Mouse (Mus musculus): ENCODE data around the gene Zfp341. TPM values are rescaled to one million over a fixed set of nuclear protein-coding genes. Genes with fewer than 3 reads are reported as not detected.

The Zfp341 gene
- polyA plus RNA-seq, 1 experiment = 3.8 TPM

DNA sequence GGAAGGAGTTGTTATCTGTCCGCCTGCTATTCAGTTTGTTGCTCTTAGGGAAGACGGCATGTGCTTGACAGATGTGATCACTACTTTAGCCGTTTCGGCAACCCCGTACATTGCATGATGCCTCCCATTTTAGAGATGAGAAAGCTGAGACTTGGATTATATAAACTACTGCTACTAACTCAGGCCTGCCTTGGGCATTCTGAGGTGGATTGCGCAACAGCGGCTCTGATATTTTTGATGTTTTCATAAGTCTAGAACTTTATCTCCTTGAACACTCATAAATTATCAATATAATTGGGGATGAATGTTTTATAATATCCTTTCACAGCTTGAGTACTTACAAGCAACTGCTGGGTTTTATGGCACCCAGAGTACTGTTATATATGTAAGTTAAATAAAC, 55.6 kb downstream of the Zfp341 start:
- Histone ChIP-seq H3K36me3 (ENCODE audit: control insufficient read depth, insufficient read depth, low read length, poor library complexity, severe bottlenecking) (0 out of 2 replicates have a peak, but pooled peaks cover 3% of the 10 kb centered on the region), H3K4me1 (ENCODE audit: control insufficient read depth, insufficient read depth, low read length) (no peaks in the 10 kb centered on the region), H3K4me3 (ENCODE audit: low read depth, low read length) (no peak overlapping the region), H3K9me3 (replicated peaks; ENCODE audit: control insufficient read depth, insufficient read depth, low read length, poor library complexity, severe bottlenecking) (no peaks in the 10 kb centered on the region), H3K27me3 (ENCODE audit: control insufficient read depth, insufficient read depth, low read length, poor library complexity, severe bottlenecking) (no peaks in the 10 kb centered on the region), H3K27ac (ENCODE audit: insufficient read depth, low read length) (no peak overlapping the region), H3K9ac (ENCODE audit: low read depth, poor library complexity, severe bottlenecking) (no peak overlapping the region)
- no peak for TF ChIP-seq CTCF (IDR thresholded peaks at IDR 0.05; ENCODE audit: low read depth, low read length)
- TF ChIP-seq POLR2A (IDR thresholded peaks at IDR 0.05; ENCODE audit: insufficient read depth, low read length) = no peak
- TF ChIP-seq EP300 (IDR thresholded peaks at IDR 0.05; ENCODE audit: insufficient read depth, low read depth, low read length) = no peak

DNA sequence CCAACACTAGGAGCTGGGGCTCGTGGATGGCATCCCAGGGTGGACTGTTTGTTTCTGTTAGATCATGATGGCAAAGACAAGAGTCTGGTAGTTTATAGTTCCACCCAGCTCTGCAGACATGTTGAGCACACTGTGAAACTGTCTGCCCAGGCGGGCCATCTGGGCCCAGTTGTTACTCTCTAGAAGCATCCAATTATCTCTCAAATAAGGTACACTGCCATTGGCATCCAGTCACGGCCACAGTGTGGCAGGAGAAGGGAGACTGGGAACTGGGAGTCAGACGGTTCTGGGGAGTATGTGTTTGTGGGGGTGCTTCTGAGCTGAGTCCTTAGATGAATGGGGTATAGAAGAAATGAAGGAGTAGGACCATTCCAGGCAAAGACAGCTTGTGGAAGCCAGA, 57.0 kb downstream of the Zfp341 start:
- no peaks in the 10 kb centered on the region for H3K4me1 ChIP-seq (ENCODE audit: control insufficient read depth, insufficient read depth, low read length)
- TF ChIP-seq CTCF (IDR thresholded peaks at IDR 0.05; ENCODE audit: low read depth, low read length) = no peak
- no peak for TF ChIP-seq EP300 (IDR thresholded peaks at IDR 0.05; ENCODE audit: insufficient read depth, low read depth, low read length)
- no peak for TF ChIP-seq POLR2A (IDR thresholded peaks at IDR 0.05; ENCODE audit: insufficient read depth, low read length)
- H3K9me3 ChIP-seq (replicated peaks; ENCODE audit: control insufficient read depth, insufficient read depth, low read length, poor library complexity, severe bottlenecking) = no peaks in the 10 kb centered on the region
- no peak overlapping the region for H3K27ac ChIP-seq (ENCODE audit: insufficient read depth, low read length)
- H3K36me3 ChIP-seq (ENCODE audit: control insufficient read depth, insufficient read depth, low read length, poor library complexity, severe bottlenecking) = 0 out of 2 replicates have a peak, but pooled peaks cover 3% of the 10 kb centered on the region
- H3K4me3 ChIP-seq (ENCODE audit: low read depth, low read length) = no peak overlapping the region
- H3K27me3 ChIP-seq (ENCODE audit: control insufficient read depth, insufficient read depth, low read length, poor library complexity, severe bottlenecking) = no peaks in the 10 kb centered on the region
- H3K9ac ChIP-seq (ENCODE audit: low read depth, poor library complexity, severe bottlenecking) = no peak overlapping the region

DNA sequence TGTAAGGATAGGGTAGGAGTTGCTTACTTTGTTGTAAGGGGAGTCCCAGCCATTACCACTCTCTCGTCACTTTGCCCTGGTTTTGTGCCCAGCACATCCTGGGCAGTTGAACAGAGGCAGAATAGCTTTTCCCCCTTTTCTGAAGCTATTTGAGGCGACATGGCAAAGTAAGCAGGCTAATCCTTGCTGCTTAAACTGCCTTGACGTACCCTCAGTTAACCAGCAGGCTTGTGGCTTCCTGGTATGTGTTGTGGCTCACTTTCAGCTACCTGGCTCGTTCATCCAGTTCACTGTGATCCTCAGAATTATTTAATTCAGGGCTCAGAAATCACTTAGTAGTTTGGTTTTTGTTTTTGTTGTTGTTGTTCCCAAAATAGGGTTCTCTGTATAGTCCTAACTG, 57.6 kb downstream of the Zfp341 start:
- no peaks in the 10 kb centered on the region for H3K9me3 ChIP-seq (replicated peaks; ENCODE audit: control insufficient read depth, insufficient read depth, low read length, poor library complexity, severe bottlenecking)
- H3K4me1 ChIP-seq (ENCODE audit: control insufficient read depth, insufficient read depth, low read length) = no peaks in the 10 kb centered on the region
- H3K9ac ChIP-seq (ENCODE audit: low read depth, poor library complexity, severe bottlenecking) = no peak overlapping the region
- H3K27me3 ChIP-seq (ENCODE audit: control insufficient read depth, insufficient read depth, low read length, poor library complexity, severe bottlenecking) = no peaks in the 10 kb centered on the region
- TF ChIP-seq EP300 (IDR thresholded peaks at IDR 0.05; ENCODE audit: insufficient read depth, low read depth, low read length) (no peak), POLR2A (IDR thresholded peaks at IDR 0.05; ENCODE audit: insufficient read depth, low read length) (no peak), CTCF (IDR thresholded peaks at IDR 0.05; ENCODE audit: low read depth, low read length) (no peak)
- H3K27ac ChIP-seq (ENCODE audit: insufficient read depth, low read length) = no peak overlapping the region
- H3K4me3 ChIP-seq (ENCODE audit: low read depth, low read length) = no peak overlapping the region
- H3K36me3 ChIP-seq (ENCODE audit: control insufficient read depth, insufficient read depth, low read length, poor library complexity, severe bottlenecking) = 0 out of 2 replicates have a peak, but pooled peaks cover 3% of the 10 kb centered on the region

DNA sequence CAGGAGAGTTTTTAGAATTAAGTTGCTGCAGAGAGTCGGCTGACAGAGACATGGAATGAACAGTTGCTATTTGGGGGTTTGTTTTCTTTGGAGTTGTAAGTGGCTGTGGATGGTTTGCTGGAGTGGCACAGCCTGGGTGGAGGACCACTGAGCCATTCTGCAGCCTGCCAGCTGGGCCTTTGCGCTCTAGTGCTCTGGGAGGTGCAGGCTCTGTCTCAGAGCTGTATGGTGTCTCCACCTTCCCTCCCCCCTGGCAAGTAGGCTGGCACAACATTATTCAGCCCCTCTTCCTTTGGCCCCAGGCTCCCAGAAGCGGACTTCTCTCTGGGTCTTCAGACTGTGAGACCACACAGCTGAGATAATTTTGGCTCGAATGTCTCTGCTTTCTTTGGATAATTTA, 60.9 kb downstream of the Zfp341 start:
- Histone ChIP-seq H3K4me3 (ENCODE audit: low read depth, low read length) (no peak overlapping the region), H3K4me1 (ENCODE audit: control insufficient read depth, insufficient read depth, low read length) (peaks cover 1% of the 10 kb centered on the region), H3K9me3 (replicated peaks; ENCODE audit: control insufficient read depth, insufficient read depth, low read length, poor library complexity, severe bottlenecking) (no peaks in the 10 kb centered on the region), H3K27ac (ENCODE audit: insufficient read depth, low read length) (no peak overlapping the region), H3K36me3 (ENCODE audit: control insufficient read depth, insufficient read depth, low read length, poor library complexity, severe bottlenecking) (0 out of 2 replicates have a peak, but pooled peaks cover 3% of the 10 kb centered on the region), H3K9ac (ENCODE audit: low read depth, poor library complexity, severe bottlenecking) (no peak overlapping the region), H3K27me3 (ENCODE audit: control insufficient read depth, insufficient read depth, low read length, poor library complexity, severe bottlenecking) (no peaks in the 10 kb centered on the region)
- TF ChIP-seq EP300 (IDR thresholded peaks at IDR 0.05; ENCODE audit: insufficient read depth, low read depth, low read length) = no peak
- TF ChIP-seq POLR2A (IDR thresholded peaks at IDR 0.05; ENCODE audit: insufficient read depth, low read length) = no peak
- TF ChIP-seq CTCF (IDR thresholded peaks at IDR 0.05; ENCODE audit: low read depth, low read length) = no peak

DNA sequence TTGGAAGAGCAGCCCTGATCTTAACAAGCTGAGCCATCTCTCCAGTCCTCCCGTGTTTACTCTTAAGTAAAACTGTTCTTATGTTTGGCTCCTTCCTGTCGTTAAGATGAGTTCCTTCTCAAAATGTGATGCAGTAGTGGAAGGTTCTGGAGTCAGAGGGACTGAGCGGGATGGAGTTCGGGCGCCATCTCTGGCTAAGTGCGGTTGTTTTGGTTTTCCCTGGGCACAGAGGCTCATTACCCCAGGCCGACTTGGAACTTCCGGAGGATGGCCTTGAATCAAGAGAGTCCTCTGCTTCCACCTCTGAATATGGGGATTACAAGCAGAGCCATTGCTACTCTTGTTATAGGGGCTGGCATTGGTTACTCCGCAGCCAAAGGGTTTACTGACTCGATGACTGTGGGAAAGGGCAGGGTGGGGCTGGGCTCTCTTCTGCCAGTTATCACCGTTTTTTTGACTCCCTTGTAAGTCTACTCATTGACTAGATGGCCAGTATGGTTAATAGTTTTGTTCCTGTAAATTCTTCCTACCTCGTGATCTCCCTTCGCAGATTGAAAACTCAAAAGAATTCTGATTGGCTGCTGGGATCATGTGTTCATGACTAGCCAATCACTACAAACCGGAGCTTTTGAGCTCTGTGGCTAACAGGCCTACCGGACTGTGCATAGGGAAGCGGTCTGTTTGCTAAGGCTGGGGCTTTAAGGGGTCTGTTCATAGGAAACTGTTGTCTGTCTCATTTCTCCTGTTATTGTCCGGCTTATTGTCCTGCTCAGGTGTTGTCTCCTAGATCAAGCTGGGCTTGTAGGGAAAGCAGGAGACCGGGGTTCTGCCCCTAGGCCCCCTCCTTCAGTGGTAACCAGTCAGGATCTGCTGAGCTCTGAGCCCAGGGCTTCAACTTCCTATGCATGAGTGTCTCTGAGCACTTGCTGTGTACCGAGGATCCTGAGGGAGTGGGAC, 63.8 kb downstream of the Zfp341 start:
- peak overlapping the region; percentile 83 for H3K9ac ChIP-seq (ENCODE audit: low read depth, poor library complexity, severe bottlenecking)
- H3K9me3 ChIP-seq (replicated peaks; ENCODE audit: control insufficient read depth, insufficient read depth, low read length, poor library complexity, severe bottlenecking) = no peaks in the 10 kb centered on the region
- peaks cover 2% of the 10 kb centered on the region for H3K4me1 ChIP-seq (ENCODE audit: control insufficient read depth, insufficient read depth, low read length)
- peak; percentile 45 for TF ChIP-seq CTCF (IDR thresholded peaks at IDR 0.05; ENCODE audit: low read depth, low read length)
- peak; percentile 59 for TF ChIP-seq POLR2A (IDR thresholded peaks at IDR 0.05; ENCODE audit: insufficient read depth, low read length)
- TF ChIP-seq EP300 (IDR thresholded peaks at IDR 0.05; ENCODE audit: insufficient read depth, low read depth, low read length) = no peak
- no peaks in the 10 kb centered on the region for H3K27me3 ChIP-seq (ENCODE audit: control insufficient read depth, insufficient read depth, low read length, poor library complexity, severe bottlenecking)
- peak overlapping the region; percentile 68 for H3K27ac ChIP-seq (ENCODE audit: insufficient read depth, low read length)
- no peaks in the 10 kb centered on the region for H3K36me3 ChIP-seq (ENCODE audit: control insufficient read depth, insufficient read depth, low read length, poor library complexity, severe bottlenecking)
- H3K4me3 ChIP-seq (ENCODE audit: low read depth, low read length) = peak overlapping the region; percentile 72

DNA sequence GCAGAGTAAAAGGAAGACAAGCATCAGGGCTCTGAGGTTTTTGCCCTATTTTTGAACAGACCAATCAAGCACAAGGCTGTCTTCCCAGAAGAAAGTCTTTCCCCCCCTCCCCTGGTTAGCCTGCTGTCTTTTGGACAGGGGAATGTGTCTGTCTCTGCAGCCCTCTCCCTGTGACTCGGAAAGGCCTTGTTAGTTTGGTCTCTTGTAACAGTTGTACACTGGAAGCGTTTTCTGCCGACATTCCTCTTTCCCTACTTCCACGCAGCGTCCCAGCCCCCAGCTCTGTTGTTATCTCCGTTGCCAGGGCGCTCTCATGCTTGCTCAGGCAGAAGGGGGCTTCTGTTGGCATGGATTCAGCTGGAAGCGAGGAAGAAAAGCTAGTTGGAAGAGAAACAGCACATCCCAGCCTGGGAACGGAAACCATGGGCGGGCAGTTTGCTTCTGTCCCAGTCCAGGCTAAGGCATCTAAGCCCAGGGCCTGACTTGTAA, 64.6 kb downstream of the Zfp341 start:
- H3K4me3 ChIP-seq (ENCODE audit: low read depth, low read length) = peak overlapping the region; percentile 72
- H3K9ac ChIP-seq (ENCODE audit: low read depth, poor library complexity, severe bottlenecking) = peak overlapping the region; percentile 83
- no peaks in the 10 kb centered on the region for H3K9me3 ChIP-seq (replicated peaks; ENCODE audit: control insufficient read depth, insufficient read depth, low read length, poor library complexity, severe bottlenecking)
- TF ChIP-seq CTCF (IDR thresholded peaks at IDR 0.05; ENCODE audit: low read depth, low read length) (no peak), EP300 (IDR thresholded peaks at IDR 0.05; ENCODE audit: insufficient read depth, low read depth, low read length) (no peak), POLR2A (IDR thresholded peaks at IDR 0.05; ENCODE audit: insufficient read depth, low read length) (no peak)
- H3K27ac ChIP-seq (ENCODE audit: insufficient read depth, low read length) = peak overlapping the region; percentile 68
- peaks cover 4% of the 10 kb centered on the region for H3K4me1 ChIP-seq (ENCODE audit: control insufficient read depth, insufficient read depth, low read length)
- no peaks in the 10 kb centered on the region for H3K27me3 ChIP-seq (ENCODE audit: control insufficient read depth, insufficient read depth, low read length, poor library complexity, severe bottlenecking)
- H3K36me3 ChIP-seq (ENCODE audit: control insufficient read depth, insufficient read depth, low read length, poor library complexity, severe bottlenecking) = no peaks in the 10 kb centered on the region

Data from ES-Bruce4 (cell line).